Mouse (Mus musculus) limb, embryonic 11.5 days (tissue): Measurements from ENCODE around the gene Ensa. TPM values are rescaled to one million over a fixed set of nuclear protein-coding genes. Genes with fewer than 3 reads are reported as not detected.

Experiments
- ATAC-seq: fragments of 200-750 bp; cut with Nextera tagmentation; 2 replicates; pipeline ENCODE4 v1.8.0; 2017; ENCODE audit warnings: low read depth; ENCODE audit not compliant: insufficient number of reproducible peaks, low FRiP score, low TSS enrichment
- DNase-seq: peaks from one replicate; pipeline ENCODE4 v3.0.0-alpha.2; 2015; ENCODE audit warnings: low spot score
- H3K27ac ChIP-seq: fragments of 300-500 bp; sonication (generic); replicated peaks from 2 replicates; pipeline ENCODE4 v1.5.1; 2014; ENCODE audit warnings: low read depth, mild to moderate bottlenecking, low read length
- H3K27me3 ChIP-seq: fragments of 300-500 bp; sonication (generic); 2 replicates; pipeline ENCODE4 v1.6.1; 2014; ENCODE audit warnings: mild to moderate bottlenecking, low read length, mixed read lengths; ENCODE audit not compliant: control insufficient read depth, insufficient read depth
- H3K36me3 ChIP-seq: fragments of 300-500 bp; sonication (generic); 2 replicates; pipeline ENCODE4 v1.6.1; 2014; ENCODE audit warnings: mild to moderate bottlenecking, low read length, moderate library complexity, mixed read lengths; ENCODE audit not compliant: control insufficient read depth, insufficient read depth
- H3K4me1 ChIP-seq: fragments of 300-500 bp; sonication (generic); 2 replicates; pipeline ENCODE4 v1.6.1; 2014; ENCODE audit warnings: low read length, mixed read lengths; ENCODE audit not compliant: control insufficient read depth, insufficient read depth
- H3K4me2 ChIP-seq: fragments of 300-500 bp; sonication (generic); 2 replicates; pipeline ENCODE4 v1.6.1; 2014; ENCODE audit warnings: low read depth, mild to moderate bottlenecking, moderate library complexity; ENCODE audit not compliant: severe bottlenecking
- H3K4me3 ChIP-seq: fragments of 300-500 bp; sonication (generic); 2 replicates; pipeline ENCODE4 v1.5.1; 2014; ENCODE audit warnings: low read depth, low read length
- H3K9ac ChIP-seq: fragments of 300-500 bp; sonication (generic); 2 replicates; pipeline ENCODE4 v1.6.1; 2014; ENCODE audit warnings: mild to moderate bottlenecking, low read length
- H3K9me3 ChIP-seq: fragments of 300-500 bp; sonication (generic); 2 replicates; pipeline ENCODE4 v1.6.1; 2016; ENCODE audit warnings: low read length; ENCODE audit not compliant: control insufficient read depth
- WGBS: fragments of 180-500 bp; shearing (Covaris S2); extraction: QIAGEN DNeasy Blood & Tissue Kit; methylation state at CpG from one replicate; pipeline ENCODE4 v1.1.7; 2014; 5-methylcytosine and 5-hydroxymethylcytosine counted together
- polyA plus RNA-seq: library from polyadenylated mRNA; unstranded; fragments of >200 nt; fragmentation: Nextera tagmentation; extraction: Ambion mirVana; gene quantifications from 2 replicates; pipeline ENCODE4 v1.2.1, GENCODE M21; 2014

Gene Ensa
- 78.7 and 81.8 TPM in 2 replicates for polyA plus RNA-seq

GRCm38 (mm10) chr3:95624628-95625503 lies at the start of gene Ensa:
Ensa (plus strand) TSS chr3:95624993.
- Histone ChIP-seq H3K27me3 (no peaks in the 10 kb centered on the region), H3K27ac (peak within 1 kb of the TSS; percentile 59; the same call in 1 of the 2 replicates), H3K9me3 (no peaks in the 10 kb centered on the region), H3K4me1 (peaks cover 7% of the 10 kb centered on the region; the same call in 1 of the 2 replicates), H3K36me3 (peaks cover 15% of the 10 kb centered on the region), H3K4me3 (peak within 1 kb of the TSS; percentile 70), H3K4me2 (peak within 1 kb of the TSS; percentile 67), H3K9ac (peak within 1 kb of the TSS; percentile 63)
- under 1% methylated on average over 44 of the region's 44 CpGs for WGBS
- ATAC-seq (peak; percentile 99), DNase-seq (peak; percentile 97)

- H3K4me2 ChIP-seq: peak overlapping the region; percentile 49
- no peaks in the 10 kb centered on the region for H3K27me3 ChIP-seq
- 0 out of 2 replicates have a peak, but pooled peaks cover 3% of the 10 kb centered on the region for H3K36me3 ChIP-seq
- H3K4me3 ChIP-seq: peak overlapping the region; percentile 41
- 54% methylated on average over 8 of the region's 8 CpGs for WGBS
- ATAC-seq (no peak; the same call in 1 of the 2 replicates), DNase-seq (no peak)
- no peaks in the 10 kb centered on the region for H3K9me3 ChIP-seq
- no peaks in the 10 kb centered on the region for H3K4me1 ChIP-seq
- no peak overlapping the region for H3K9ac ChIP-seq
- H3K27ac ChIP-seq: no peak overlapping the region
Measured at GRCm38 (mm10) chr3:95587754-95588603, 36.8 kb upstream of the Ensa start.

- Histone ChIP-seq H3K27ac (0 out of 2 replicates have a peak within 1 kb of the TSS, but pooled peaks have one; percentile 4), H3K4me1 (no peaks in the 10 kb centered on the region), H3K36me3 (peaks cover 3% of the 10 kb centered on the region; the same call in 1 of the 2 replicates), H3K9me3 (no peaks in the 10 kb centered on the region), H3K4me3 (peak within 1 kb of the TSS; percentile 41), H3K4me2 (peak within 1 kb of the TSS; percentile 49), H3K27me3 (no peaks in the 10 kb centered on the region), H3K9ac (peak within 1 kb of the TSS; percentile 35)
- peak; percentile 88 for DNase-seq
- peak; percentile 100 for ATAC-seq
- under 1% methylated on average over 12 of the region's 12 CpGs for WGBS
Measured at GRCm38 (mm10) chr3:95588604-95589086, 36.1 kb upstream of the Ensa start, which contains the start of gene Golph3l. Golph3l (plus strand) TSS chr3:95588934.

GRCm38 (mm10) chr3:95598734-95599133 lies 26.1 kb upstream of the Ensa start:
- Histone ChIP-seq H3K4me3 (no peak overlapping the region), H3K4me1 (no peaks in the 10 kb centered on the region), H3K27ac (no peak overlapping the region), H3K36me3 (no peaks in the 10 kb centered on the region), H3K9ac (no peak overlapping the region), H3K4me2 (no peak overlapping the region), H3K9me3 (no peaks in the 10 kb centered on the region), H3K27me3 (no peaks in the 10 kb centered on the region)
- no peak for DNase-seq
- ATAC-seq: no peak

- H3K4me2 ChIP-seq: no peak overlapping the region
- H3K27me3 ChIP-seq: no peaks in the 10 kb centered on the region
- no peak overlapping the region for H3K4me3 ChIP-seq
- H3K27ac ChIP-seq: no peak overlapping the region
- no peaks in the 10 kb centered on the region for H3K4me1 ChIP-seq
- DNase-seq: no peak
- H3K9me3 ChIP-seq: no peaks in the 10 kb centered on the region
- peaks cover 2% of the 10 kb centered on the region; the same call in 1 of the 2 replicates for H3K36me3 ChIP-seq
- no peak overlapping the region for H3K9ac ChIP-seq
- ATAC-seq: no peak
- 91% methylated on average over 3 of the region's 3 CpGs for WGBS
Measured at GRCm38 (mm10) chr3:95601287-95601686, 23.5 kb upstream of the Ensa start.

GRCm38 (mm10) chr3:95606096-95606495 lies 18.7 kb upstream of the Ensa start:
- ATAC-seq (no peak), DNase-seq (no peak)
- Histone ChIP-seq H3K9ac (no peak overlapping the region), H3K27me3 (no peaks in the 10 kb centered on the region), H3K27ac (no peak overlapping the region), H3K4me3 (no peak overlapping the region), H3K4me2 (no peak overlapping the region), H3K36me3 (peaks cover 2% of the 10 kb centered on the region; the same call in 1 of the 2 replicates), H3K9me3 (no peaks in the 10 kb centered on the region), H3K4me1 (no peaks in the 10 kb centered on the region)
- WGBS: 94% methylated on average over 3 of the region's 3 CpGs

- 77% methylated on average over 3 of the region's 3 CpGs for WGBS
Measured at GRCm38 (mm10) chr3:95609195-95609594, 15.6 kb upstream of the Ensa start.

DNA sequence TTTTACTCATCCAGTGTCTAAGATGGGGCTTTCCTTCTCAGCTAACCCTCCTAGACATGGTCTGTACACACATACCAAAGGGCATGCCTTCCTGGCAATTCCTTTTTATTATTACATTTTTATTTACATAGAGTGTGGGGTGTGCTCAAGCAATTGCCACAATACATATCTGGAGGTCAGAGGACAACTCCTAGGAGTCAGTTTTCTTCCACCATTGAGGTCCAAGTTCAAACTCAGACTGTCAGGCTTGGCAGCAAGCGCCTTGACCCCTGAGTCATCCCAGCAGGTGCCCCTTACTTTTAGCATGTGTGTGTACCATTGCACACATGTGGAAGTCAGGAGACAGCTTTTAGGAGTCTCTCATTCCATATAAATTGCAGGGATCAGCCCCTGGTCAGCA lies 10.8 kb upstream of the Ensa start:
- no peak overlapping the region for H3K4me2 ChIP-seq
- H3K27me3 ChIP-seq: no peaks in the 10 kb centered on the region
- DNase-seq (no peak), ATAC-seq (no peak)
- no peak overlapping the region for H3K9ac ChIP-seq
- peaks cover 6% of the 10 kb centered on the region; the same call in 1 of the 2 replicates for H3K36me3 ChIP-seq
- no peaks in the 10 kb centered on the region for H3K9me3 ChIP-seq
- H3K4me3 ChIP-seq: no peak overlapping the region
- H3K27ac ChIP-seq: no peak overlapping the region
- H3K4me1 ChIP-seq: no peaks in the 10 kb centered on the region
- 92% methylated on average over 1 of the region's 1 CpGs for WGBS

More at GRCm38 (mm10) chr3:95609195-95609594, 15.6 kb upstream of the Ensa start:
- Histone ChIP-seq H3K36me3 (peaks cover 2% of the 10 kb centered on the region; the same call in 1 of the 2 replicates), H3K9me3 (no peaks in the 10 kb centered on the region), H3K9ac (no peak overlapping the region), H3K27ac (no peak overlapping the region), H3K4me1 (no peaks in the 10 kb centered on the region), H3K4me2 (no peak overlapping the region), H3K4me3 (no peak overlapping the region), H3K27me3 (no peaks in the 10 kb centered on the region)
- DNase-seq: no peak
- no peak for ATAC-seq
